In genomic region chr6:31664495-31664894, GRCm38 (mm10) we compare ENCODE assay signal across 8 mouse cellular contexts.
DNase-seq lines count a peak whose midpoint lies in the region; ATAC-seq and TF ChIP-seq lines count a peak whose summit lies in the region.

No protein-coding gene starts in this region.

- peak; percentile 50; the same call in 1 of the 2 replicates for ATAC-seq in kidney, embryonic 14.5 days (ENCODE audit: low FRiP score, low TSS enrichment)
- peak; percentile 32; the same call in 1 of the 2 replicates for ATAC-seq in limb, embryonic 14.5 days (ENCODE audit: low FRiP score, low read depth)
- ATAC-seq in midbrain, embryonic 16.5 days: peak; percentile 72

- DNase-seq in heart, adult 2 months: peak; percentile 58 to 75
- no peak for DNase-seq in heart, embryonic 10.5 days (ENCODE audit: low spot score)
- peak; percentile 27 for DNase-seq in gastrocnemius, postnatal 25 days
- peak; percentile 83 for DNase-seq in limb, embryonic 14.5 days (ENCODE audit: low spot score)
- DNase-seq in spleen, postnatal 14 days (ENCODE audit: low spot score in 2 of 2): peak; percentile 32 to 45

- WGBS in heart, adult 2 months: 23% methylated on average over 7 of the region's 7 CpGs
- WGBS in heart, embryonic 10.5 days: 24% methylated on average over 7 of the region's 7 CpGs
- WGBS in kidney, embryonic 14.5 days: 24% methylated on average over 7 of the region's 7 CpGs
- 19% methylated on average over 7 of the region's 7 CpGs for WGBS in limb, embryonic 14.5 days
- 19% methylated on average over 7 of the region's 7 CpGs for WGBS in midbrain, embryonic 16.5 days

- no peak overlapping the region for H3K9ac ChIP-seq in heart, adult 2 months (ENCODE audit: low read depth, low read length)
- H3K9ac ChIP-seq in kidney, embryonic 14.5 days (ENCODE audit: low read depth, low read length): no peak overlapping the region
- H3K9ac ChIP-seq in limb, embryonic 14.5 days (ENCODE audit: low read depth, low read length, severe bottlenecking): no peak overlapping the region
- no peak overlapping the region for H3K9ac ChIP-seq in midbrain, embryonic 16.5 days (ENCODE audit: low read depth, low read length)

- H3K4me1 ChIP-seq in heart, adult 2 months (ENCODE audit: control insufficient read depth, insufficient read depth, low read length): peaks cover 8% of the 10 kb centered on the region
- H3K4me1 ChIP-seq in heart, embryonic 10.5 days: peaks cover 10% of the 10 kb centered on the region; the same call in 1 of the 2 replicates
- H3K4me1 ChIP-seq in cortical plate, adult 2 months (ENCODE audit: control insufficient read depth, insufficient read depth, low read length): no peaks in the 10 kb centered on the region
- no peaks in the 10 kb centered on the region for H3K4me1 ChIP-seq in kidney, embryonic 14.5 days (ENCODE audit: control insufficient read depth, insufficient read depth, low read length)
- H3K4me1 ChIP-seq in limb, embryonic 14.5 days (ENCODE audit: control insufficient read depth, insufficient read depth, low read length): peaks cover 8% of the 10 kb centered on the region; the same call in 1 of the 2 replicates
- H3K4me1 ChIP-seq in midbrain, embryonic 16.5 days (ENCODE audit: control insufficient read depth, insufficient read depth, low read length): no peaks in the 10 kb centered on the region

- H3K79me2 ChIP-seq in heart, adult 2 months (replicated peaks; ENCODE audit: control insufficient read depth, insufficient read depth, low read length): no peaks in the 10 kb centered on the region

- TF ChIP-seq EP300 in heart, adult 2 months (IDR thresholded peaks at IDR 0.05; ENCODE audit: insufficient read depth, low read depth, low read length): peak; percentile 89; the same call in 1 of the 2 replicates

- peak; percentile 93 for TF ChIP-seq CTCF in heart, adult 2 months (IDR thresholded peaks at IDR 0.05)
- TF ChIP-seq CTCF in cortical plate, adult 2 months (IDR thresholded peaks at IDR 0.05; ENCODE audit: extremely low read depth, insufficient read depth, low read length): peak; percentile 99

- H3K9me3 ChIP-seq in heart, embryonic 10.5 days: no peaks in the 10 kb centered on the region
- H3K9me3 ChIP-seq in kidney, embryonic 14.5 days (ENCODE audit: control insufficient read depth, low read length): no peaks in the 10 kb centered on the region
- no peaks in the 10 kb centered on the region for H3K9me3 ChIP-seq in limb, embryonic 14.5 days (ENCODE audit: control insufficient read depth, low read length)
- H3K9me3 ChIP-seq in midbrain, embryonic 16.5 days (replicated peaks; ENCODE audit: control insufficient read depth, low read length, poor library complexity, severe bottlenecking): no peaks in the 10 kb centered on the region; the same call in 1 of the 2 replicates

- H3K27me3 ChIP-seq in heart, adult 2 months (ENCODE audit: control insufficient read depth, insufficient read depth, low read length): no peaks in the 10 kb centered on the region
- H3K27me3 ChIP-seq in heart, embryonic 10.5 days (ENCODE audit: insufficient read depth, poor library complexity, severe bottlenecking): peaks cover 9% of the 10 kb centered on the region
- no peaks in the 10 kb centered on the region for H3K27me3 ChIP-seq in kidney, embryonic 14.5 days (ENCODE audit: control insufficient read depth, insufficient read depth, low read length)
- H3K27me3 ChIP-seq in limb, embryonic 14.5 days (ENCODE audit: control insufficient read depth, insufficient read depth, low read length): 0 out of 2 replicates have a peak, but pooled peaks cover 16% of the 10 kb centered on the region
- H3K27me3 ChIP-seq in midbrain, embryonic 16.5 days (ENCODE audit: control insufficient read depth, insufficient read depth, low read depth, low read length): no peaks in the 10 kb centered on the region

- intact Hi-C loops in heart, adult 2 months (cut with DNase I): loop anchor here (5.0 kb wide), 4 partner anchors 178 to 928 kb away; no protein-coding TSS in a partner anchor

- no peak overlapping the region for H3K27ac ChIP-seq in heart, adult 2 months
- H3K27ac ChIP-seq in heart, embryonic 10.5 days: no peak overlapping the region
- H3K27ac ChIP-seq in cortical plate, adult 2 months (ENCODE audit: insufficient read depth, low read length): no peak overlapping the region
- no peak overlapping the region for H3K27ac ChIP-seq in kidney, embryonic 14.5 days (ENCODE audit: low read depth, low read length)
- no peak overlapping the region for H3K27ac ChIP-seq in limb, embryonic 14.5 days (replicated peaks; ENCODE audit: low read depth, low read length)
- no peak overlapping the region for H3K27ac ChIP-seq in midbrain, embryonic 16.5 days (ENCODE audit: low read length)

- H3K4me3 ChIP-seq in heart, adult 2 months: no peak overlapping the region
- H3K4me3 ChIP-seq in heart, embryonic 10.5 days: no peak overlapping the region
- no peak overlapping the region for H3K4me3 ChIP-seq in cortical plate, adult 2 months (ENCODE audit: insufficient read depth, low read length)
- no peak overlapping the region for H3K4me3 ChIP-seq in kidney, embryonic 14.5 days (ENCODE audit: low read length)
- no peak overlapping the region for H3K4me3 ChIP-seq in limb, embryonic 14.5 days (replicated peaks; ENCODE audit: low read length)
- no peak overlapping the region for H3K4me3 ChIP-seq in midbrain, embryonic 16.5 days (ENCODE audit: low read depth, low read length)

- no peak overlapping the region for H3K4me2 ChIP-seq in kidney, embryonic 14.5 days (replicated peaks; ENCODE audit: low read depth, low read length)
- H3K4me2 ChIP-seq in limb, embryonic 14.5 days (replicated peaks; ENCODE audit: low read depth, low read length, severe bottlenecking): no peak overlapping the region
- no peak overlapping the region for H3K4me2 ChIP-seq in midbrain, embryonic 16.5 days (ENCODE audit: low read length)

- H3K36me3 ChIP-seq in heart, adult 2 months (ENCODE audit: control insufficient read depth, insufficient read depth, low read length): no peaks in the 10 kb centered on the region
- H3K36me3 ChIP-seq in heart, embryonic 10.5 days: no peaks in the 10 kb centered on the region
- H3K36me3 ChIP-seq in kidney, embryonic 14.5 days (ENCODE audit: control insufficient read depth, insufficient read depth, low read length): no peaks in the 10 kb centered on the region
- H3K36me3 ChIP-seq in limb, embryonic 14.5 days (ENCODE audit: control insufficient read depth, insufficient read depth, low read length): no peaks in the 10 kb centered on the region
- H3K36me3 ChIP-seq in midbrain, embryonic 16.5 days (ENCODE audit: control insufficient read depth, insufficient read depth, low read length): no peaks in the 10 kb centered on the region

- no peak for TF ChIP-seq POLR2A in heart, adult 2 months (IDR thresholded peaks at IDR 0.05; ENCODE audit: insufficient read depth, low read depth, low read length)
- no peak for TF ChIP-seq POLR2A in cortical plate, adult 2 months (IDR thresholded peaks at IDR 0.05; ENCODE audit: extremely low read depth, insufficient read depth, low read length)
- no peak for TF ChIP-seq POLR2A in limb, embryonic 14.5 days (IDR thresholded peaks at IDR 0.05; ENCODE audit: borderline replicate concordance, extremely low read depth, insufficient read depth, insufficient read length)
